Mouse (Mus musculus): ENCODE data around the gene Ctla4. TPM values are rescaled to one million over a fixed set of nuclear protein-coding genes. Genes with fewer than 3 reads are reported as not detected.

The Ctla4 gene
- polyA plus RNA-seq, 1 experiment: not detected

DNA sequence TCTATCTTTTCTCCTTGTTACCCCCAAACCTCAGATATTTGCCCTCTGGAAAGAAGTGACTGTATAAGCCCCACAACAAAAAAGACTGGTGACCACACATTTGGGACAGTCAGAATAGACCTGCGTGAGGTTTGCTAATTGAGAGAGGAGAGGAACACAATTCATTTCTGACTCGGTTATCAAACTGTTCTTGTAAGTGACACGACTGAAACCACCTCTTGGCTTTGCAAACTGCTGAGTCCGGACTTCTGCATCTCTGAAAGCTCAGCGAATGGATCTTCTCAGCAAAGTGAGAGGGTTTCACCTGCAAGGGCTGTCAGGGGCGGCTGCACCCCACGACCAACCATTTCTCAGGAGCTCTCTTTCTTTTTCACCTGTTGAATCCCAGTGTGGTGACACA, 43.6 kb downstream of the Ctla4 start:
- Histone ChIP-seq H3K4me3 (ENCODE audit: insufficient read depth, low read depth, low read length) (no peak overlapping the region), H3K4me1 (ENCODE audit: control insufficient read depth, insufficient read depth, low read length) (no peaks in the 10 kb centered on the region), H3K27ac (ENCODE audit: insufficient read depth, low read depth, low read length) (no peak overlapping the region)
- no peak for TF ChIP-seq CTCF (IDR thresholded peaks at IDR 0.05; ENCODE audit: insufficient read depth, low read depth, low read length)
- no peak for TF ChIP-seq POLR2A (IDR thresholded peaks at IDR 0.05; ENCODE audit: insufficient read depth, low read depth, low read length)
- 83% methylated on average over 7 of the region's 7 CpGs for WGBS

DNA sequence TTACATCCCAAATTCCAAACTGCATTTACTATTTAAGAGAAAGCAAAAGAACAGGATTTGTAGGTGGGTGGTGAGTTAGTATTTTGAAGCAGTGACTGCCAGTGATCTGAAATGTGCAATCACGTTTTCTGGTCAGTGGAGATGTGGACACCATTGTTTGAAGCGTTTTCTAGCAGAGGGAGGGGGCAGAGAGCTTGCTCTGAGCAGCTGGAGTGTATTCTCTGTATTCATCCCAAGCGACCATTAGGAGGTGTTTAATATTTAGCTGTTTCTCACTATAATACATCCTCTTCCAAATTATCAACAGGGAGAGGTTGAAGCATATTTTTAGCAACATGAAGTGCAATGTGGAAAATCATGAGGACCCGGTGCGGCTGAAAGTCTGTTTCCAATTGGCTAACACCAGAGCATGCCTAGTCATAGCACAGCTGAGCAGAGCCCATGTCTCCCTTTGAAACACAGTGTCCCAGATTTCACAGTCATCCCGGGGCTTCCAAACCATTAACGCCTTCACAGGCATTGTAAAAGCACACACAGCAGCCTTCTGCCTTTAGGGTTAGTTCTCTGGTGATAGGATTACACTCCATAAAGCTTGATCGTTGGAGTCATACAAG, 49.3 kb downstream of the Ctla4 start:
- WGBS: 15% methylated on average over 8 of the region's 8 CpGs
- TF ChIP-seq POLR2A (IDR thresholded peaks at IDR 0.05; ENCODE audit: insufficient read depth, low read depth, low read length) (no peak), CTCF (IDR thresholded peaks at IDR 0.05; ENCODE audit: insufficient read depth, low read depth, low read length) (no peak)
- no peak overlapping the region for H3K4me3 ChIP-seq (ENCODE audit: insufficient read depth, low read depth, low read length)
- no peaks in the 10 kb centered on the region for H3K4me1 ChIP-seq (ENCODE audit: control insufficient read depth, insufficient read depth, low read length)
- no peak overlapping the region for H3K27ac ChIP-seq (ENCODE audit: insufficient read depth, low read depth, low read length)

DNA sequence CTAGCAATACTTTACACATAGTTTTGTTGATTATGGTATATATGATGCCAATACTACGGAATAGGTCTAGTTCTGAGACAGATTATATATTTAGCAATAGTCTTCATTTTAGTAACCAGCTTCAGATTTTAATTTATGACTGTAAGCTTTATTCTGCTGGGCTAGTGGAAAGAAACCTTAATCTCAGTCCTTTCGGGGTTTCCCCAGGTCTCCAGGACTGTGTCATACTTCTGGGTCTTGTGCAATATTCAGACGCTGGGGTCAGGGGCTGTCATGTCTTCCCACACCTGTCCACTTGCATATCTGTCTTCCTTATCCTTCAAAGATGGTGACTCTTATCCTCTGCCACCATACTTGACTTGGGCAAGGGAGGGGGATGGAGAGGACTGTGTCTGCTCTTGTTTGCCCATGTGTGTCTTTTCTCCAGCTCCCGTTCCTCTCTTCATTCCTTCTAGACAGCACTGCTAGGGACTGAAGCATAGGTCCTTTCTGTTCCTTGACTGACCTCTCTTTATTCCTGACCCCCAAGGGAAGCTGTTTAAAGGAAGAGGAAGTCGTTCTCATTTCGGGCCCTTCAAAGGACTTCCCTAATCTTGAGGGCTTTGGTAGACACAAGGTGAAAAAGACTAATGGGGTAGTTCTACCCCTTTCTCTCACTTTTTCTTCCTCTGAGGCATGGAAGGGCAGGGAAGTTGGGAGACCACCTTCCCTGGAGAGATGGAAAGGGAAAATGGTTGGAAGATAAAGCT, 50.3 kb downstream of the Ctla4 start:
- no peak for TF ChIP-seq CTCF (IDR thresholded peaks at IDR 0.05; ENCODE audit: insufficient read depth, low read depth, low read length)
- no peak for TF ChIP-seq POLR2A (IDR thresholded peaks at IDR 0.05; ENCODE audit: insufficient read depth, low read depth, low read length)
- Histone ChIP-seq H3K4me1 (ENCODE audit: control insufficient read depth, insufficient read depth, low read length) (no peaks in the 10 kb centered on the region), H3K27ac (ENCODE audit: insufficient read depth, low read depth, low read length) (no peak overlapping the region), H3K4me3 (ENCODE audit: insufficient read depth, low read depth, low read length) (no peak overlapping the region)
- WGBS: 87% methylated on average over 6 of the region's 6 CpGs

DNA sequence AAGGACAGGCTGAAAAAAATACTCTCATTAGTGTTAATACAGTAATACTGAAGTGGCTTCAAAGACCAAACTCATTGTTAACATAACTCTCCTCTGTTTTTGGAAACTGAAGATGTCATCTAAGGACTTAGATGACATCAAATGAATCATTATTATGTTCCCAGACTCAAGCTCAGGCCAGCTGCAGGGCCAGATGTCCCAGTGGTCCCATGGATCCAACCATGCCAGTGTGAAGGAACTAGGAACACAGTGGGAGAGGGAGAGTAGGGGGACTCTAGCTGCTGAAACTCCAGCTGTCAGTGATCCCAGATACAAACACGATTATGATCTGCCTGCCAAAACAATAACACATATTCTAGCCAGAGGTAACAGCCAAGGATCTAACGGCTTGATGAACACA, 51.5 kb downstream of the Ctla4 start:
- Histone ChIP-seq H3K4me3 (ENCODE audit: insufficient read depth, low read depth, low read length) (no peak overlapping the region), H3K4me1 (ENCODE audit: control insufficient read depth, insufficient read depth, low read length) (no peaks in the 10 kb centered on the region), H3K27ac (ENCODE audit: insufficient read depth, low read depth, low read length) (no peak overlapping the region)
- WGBS: 75% methylated on average over 2 of the region's 2 CpGs
- TF ChIP-seq POLR2A (IDR thresholded peaks at IDR 0.05; ENCODE audit: insufficient read depth, low read depth, low read length) (no peak), CTCF (IDR thresholded peaks at IDR 0.05; ENCODE audit: insufficient read depth, low read depth, low read length) (no peak)

DNA sequence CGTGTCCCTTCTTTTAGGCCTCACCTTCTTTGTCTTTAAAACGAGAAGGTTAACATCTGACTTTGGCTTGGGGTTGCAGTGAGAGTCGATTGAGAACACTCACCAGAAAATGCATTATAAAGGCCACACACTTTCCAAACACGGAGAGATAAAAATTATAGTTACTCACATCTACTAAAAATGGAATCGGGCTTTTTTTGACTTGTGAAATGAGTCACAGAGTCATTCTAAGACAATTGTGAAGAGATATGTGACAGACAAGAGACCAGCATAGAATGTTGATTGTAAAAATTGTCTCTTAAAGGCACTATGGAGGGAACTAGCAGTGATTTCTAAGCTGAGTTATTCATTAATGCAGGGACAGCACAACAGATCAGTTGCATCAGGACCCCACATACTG, 52.2 kb downstream of the Ctla4 start:
- whole genome bisulfite sequencing: 83% methylated on average over 5 of the region's 5 CpGs
- TF ChIP-seq POLR2A (IDR thresholded peaks at IDR 0.05; ENCODE audit: insufficient read depth, low read depth, low read length) (no peak), CTCF (IDR thresholded peaks at IDR 0.05; ENCODE audit: insufficient read depth, low read depth, low read length) (no peak)
- Histone ChIP-seq H3K27ac (ENCODE audit: insufficient read depth, low read depth, low read length) (no peak overlapping the region), H3K4me3 (ENCODE audit: insufficient read depth, low read depth, low read length) (no peak overlapping the region), H3K4me1 (ENCODE audit: control insufficient read depth, insufficient read depth, low read length) (no peaks in the 10 kb centered on the region)

DNA sequence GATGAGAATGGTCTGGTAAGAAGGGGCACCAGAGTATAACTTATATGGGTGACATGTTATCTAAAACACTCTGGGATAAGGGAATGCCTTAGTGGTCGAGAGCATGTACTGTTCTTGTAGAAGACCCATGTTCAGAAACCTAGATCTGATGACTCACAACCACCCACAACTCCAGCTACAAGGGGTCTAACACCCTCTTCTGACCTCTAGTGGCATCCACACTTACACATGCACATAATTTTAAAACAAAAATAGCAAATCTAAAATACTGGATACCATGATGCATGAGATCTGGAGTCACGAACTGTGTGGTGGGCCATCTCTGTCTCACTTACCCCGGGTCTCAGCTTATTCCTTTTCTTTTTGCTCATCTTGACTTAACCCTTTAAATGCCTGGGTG, 53.2 kb downstream of the Ctla4 start:
- Histone ChIP-seq H3K4me1 (ENCODE audit: control insufficient read depth, insufficient read depth, low read length) (no peaks in the 10 kb centered on the region), H3K27ac (ENCODE audit: insufficient read depth, low read depth, low read length) (no peak overlapping the region), H3K4me3 (ENCODE audit: insufficient read depth, low read depth, low read length) (no peak overlapping the region)
- no peak for TF ChIP-seq CTCF (IDR thresholded peaks at IDR 0.05; ENCODE audit: insufficient read depth, low read depth, low read length)
- no peak for TF ChIP-seq POLR2A (IDR thresholded peaks at IDR 0.05; ENCODE audit: insufficient read depth, low read depth, low read length)
- WGBS: 77% methylated on average over 3 of the region's 3 CpGs

DNA sequence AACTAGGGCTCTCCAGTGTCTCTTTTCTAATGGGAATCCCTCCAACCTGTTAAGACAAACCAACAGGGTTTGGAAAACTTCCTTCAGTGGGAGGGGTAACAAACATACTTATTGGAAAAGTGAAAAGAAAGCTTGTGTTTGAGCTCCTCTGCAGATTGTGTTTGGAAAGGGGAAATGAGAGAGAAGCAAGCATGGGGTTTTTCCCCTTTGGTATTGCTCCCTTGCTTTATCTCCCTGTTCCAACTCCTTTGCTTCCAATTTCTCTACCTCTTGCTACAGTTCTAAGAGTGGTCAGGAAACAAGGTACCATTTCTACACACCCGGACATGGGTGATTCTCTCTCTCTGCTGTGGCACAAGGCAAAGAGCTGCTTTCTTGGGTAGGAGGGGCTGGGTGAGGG, 53.8 kb downstream of the Ctla4 start:
- H3K4me3 ChIP-seq (ENCODE audit: insufficient read depth, low read depth, low read length): no peak overlapping the region
- no peak for TF ChIP-seq POLR2A (IDR thresholded peaks at IDR 0.05; ENCODE audit: insufficient read depth, low read depth, low read length)
- no peak for TF ChIP-seq CTCF (IDR thresholded peaks at IDR 0.05; ENCODE audit: insufficient read depth, low read depth, low read length)
- H3K4me1 ChIP-seq (ENCODE audit: control insufficient read depth, insufficient read depth, low read length): no peaks in the 10 kb centered on the region
- H3K27ac ChIP-seq (ENCODE audit: insufficient read depth, low read depth, low read length): no peak overlapping the region
- 73% methylated on average over 1 of the region's 1 CpGs for WGBS

DNA sequence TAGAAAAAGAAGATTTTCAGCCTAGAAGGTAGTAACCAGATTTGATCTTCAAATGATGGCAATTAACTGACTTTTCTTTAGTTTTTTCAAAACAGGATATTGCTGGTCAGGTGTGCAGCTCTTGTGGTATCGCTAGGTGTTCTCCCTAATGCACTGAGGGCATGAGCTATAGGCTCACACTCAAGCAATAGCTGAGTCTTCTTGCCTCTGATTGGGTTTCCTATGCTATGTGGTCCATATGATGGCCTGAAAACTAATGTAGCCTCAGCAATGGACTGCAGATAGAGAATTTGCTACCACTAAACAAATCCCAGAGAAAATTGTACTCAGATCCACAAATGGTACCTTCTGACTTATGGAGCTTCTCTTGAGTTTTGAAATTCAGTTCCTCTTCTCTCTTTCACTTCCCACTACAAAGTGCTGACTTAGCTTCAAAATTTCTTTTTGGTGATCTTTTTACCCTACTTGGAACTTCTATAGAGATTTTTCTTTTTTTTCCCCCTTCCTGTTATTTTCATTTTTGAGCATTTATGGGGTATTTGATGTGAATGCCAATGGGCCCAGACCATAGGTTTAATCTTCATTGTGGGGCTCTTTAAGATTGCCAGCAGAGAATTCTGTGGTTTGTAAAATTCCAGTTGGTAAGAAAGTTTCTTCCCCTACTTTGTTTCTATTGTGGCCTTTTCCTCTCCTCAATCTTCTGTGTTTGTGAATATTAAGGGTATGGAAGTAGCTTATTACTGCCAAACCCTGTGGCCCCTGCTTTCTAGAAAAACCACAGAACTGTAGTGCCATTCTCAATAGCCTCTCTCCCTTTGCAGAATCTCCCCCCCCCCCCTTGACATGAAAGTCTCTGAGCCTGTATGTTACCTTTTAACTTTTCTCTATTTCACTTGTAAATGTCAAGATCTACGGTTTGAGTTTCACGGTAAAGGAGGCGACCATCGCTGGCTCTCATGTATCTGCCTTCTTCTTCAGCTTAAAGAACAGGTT, 54.6 kb downstream of the Ctla4 start:
- TF ChIP-seq POLR2A (IDR thresholded peaks at IDR 0.05; ENCODE audit: insufficient read depth, low read depth, low read length): no peak
- no peak for TF ChIP-seq CTCF (IDR thresholded peaks at IDR 0.05; ENCODE audit: insufficient read depth, low read depth, low read length)
- no peak overlapping the region for H3K27ac ChIP-seq (ENCODE audit: insufficient read depth, low read depth, low read length)
- no peaks in the 10 kb centered on the region for H3K4me1 ChIP-seq (ENCODE audit: control insufficient read depth, insufficient read depth, low read length)
- no peak overlapping the region for H3K4me3 ChIP-seq (ENCODE audit: insufficient read depth, low read depth, low read length)
- 96% methylated on average over 5 of the region's 5 CpGs for WGBS
